Mouse (Mus musculus): ENCODE results near the gene Il17rd. TPM values are rescaled to one million over a fixed set of nuclear protein-coding genes. Genes with fewer than 3 reads are reported as not detected.

The Il17rd gene
- polyA plus RNA-seq, 1 experiment: 1.2 TPM

DNA sequence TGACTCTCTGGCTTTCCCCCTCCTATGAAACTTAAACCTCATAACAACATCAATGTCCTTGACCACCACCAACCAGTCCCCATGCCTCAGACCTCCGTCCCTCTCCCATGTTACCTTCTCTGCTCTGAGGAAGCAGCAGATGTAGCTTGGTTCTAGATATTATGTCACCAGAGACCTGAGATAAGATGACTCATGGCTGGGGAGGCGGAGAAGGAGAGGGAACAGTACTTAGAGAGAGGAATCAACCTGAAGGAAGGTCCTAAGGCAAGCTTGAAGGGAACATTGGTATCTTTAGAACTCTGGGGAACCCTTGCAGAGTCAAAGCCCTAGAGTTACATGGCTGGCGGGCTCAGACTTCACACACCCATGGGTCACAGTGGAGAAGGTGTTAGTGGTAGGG lies 101.2 kb downstream of the Il17rd start:
- Histone ChIP-seq H3K27ac (ENCODE audit: insufficient read depth, low read length) (no peak overlapping the region), H3K4me1 (ENCODE audit: control insufficient read depth, insufficient read depth, low read length) (no peaks in the 10 kb centered on the region), H3K27me3 (ENCODE audit: control insufficient read depth, insufficient read depth, low read length) (no peaks in the 10 kb centered on the region), H3K4me3 (replicated peaks; ENCODE audit: insufficient read depth, low read depth, low read length) (no peak overlapping the region)
- 85% methylated on average over 3 of the region's 3 CpGs for WGBS
- DNase-seq: no peak
- TF ChIP-seq CTCF (IDR thresholded peaks at IDR 0.05; ENCODE audit: borderline replicate concordance, insufficient read depth, low read depth, low read length) (no peak), POLR2A (IDR thresholded peaks at IDR 0.05; ENCODE audit: borderline replicate concordance, insufficient read depth, low read length) (no peak)

DNA sequence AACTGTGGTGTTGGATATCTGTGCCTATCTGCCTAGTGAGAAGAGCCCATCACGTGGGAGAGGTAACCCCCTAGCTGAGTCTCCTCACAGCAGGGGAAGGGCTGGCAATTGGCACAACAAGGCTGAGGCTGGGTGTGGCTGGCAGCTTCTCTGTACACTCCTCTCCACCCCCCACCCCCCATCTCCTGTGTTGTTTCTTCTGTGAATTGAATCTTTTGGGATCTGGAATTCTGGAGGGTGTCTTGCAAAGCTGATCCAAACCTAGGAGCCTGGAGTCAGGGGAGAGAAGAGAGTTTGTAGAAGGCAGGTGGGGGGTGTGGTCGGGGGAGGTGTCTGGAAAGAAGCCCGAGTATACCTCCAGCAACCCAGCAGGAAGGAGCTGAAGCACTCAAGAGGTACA lies 102.7 kb downstream of the Il17rd start:
- no peaks in the 10 kb centered on the region for H3K4me1 ChIP-seq (ENCODE audit: control insufficient read depth, insufficient read depth, low read length)
- H3K4me3 ChIP-seq (replicated peaks; ENCODE audit: insufficient read depth, low read depth, low read length): no peak overlapping the region
- 33% methylated on average over 3 of the region's 3 CpGs for WGBS
- TF ChIP-seq CTCF (IDR thresholded peaks at IDR 0.05; ENCODE audit: borderline replicate concordance, insufficient read depth, low read depth, low read length): no peak
- no peak for TF ChIP-seq POLR2A (IDR thresholded peaks at IDR 0.05; ENCODE audit: borderline replicate concordance, insufficient read depth, low read length)
- no peaks in the 10 kb centered on the region for H3K27me3 ChIP-seq (ENCODE audit: control insufficient read depth, insufficient read depth, low read length)
- no peak overlapping the region for H3K27ac ChIP-seq (ENCODE audit: insufficient read depth, low read length)
- no peak for DNase-seq

DNA sequence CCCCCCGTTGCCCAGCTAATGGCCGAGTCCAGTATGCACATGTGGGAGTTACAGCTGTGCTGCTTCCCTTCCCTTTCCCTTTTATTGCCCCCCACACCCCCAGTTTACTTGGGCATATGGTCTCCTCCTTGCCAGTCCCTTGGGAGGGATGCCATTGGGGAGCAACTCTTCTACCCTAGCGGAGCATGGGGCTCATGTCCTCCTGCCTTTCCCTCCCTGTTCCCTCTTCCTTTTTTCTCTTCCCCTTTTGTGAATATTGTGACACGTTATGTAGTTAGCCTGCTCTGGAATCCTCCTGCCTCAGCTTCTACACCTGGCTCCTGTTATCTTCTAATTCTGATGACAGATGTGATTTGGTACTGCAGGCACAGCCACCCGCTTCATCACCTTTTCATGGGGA lies 103.9 kb downstream of the Il17rd start:
- TF ChIP-seq POLR2A (IDR thresholded peaks at IDR 0.05; ENCODE audit: borderline replicate concordance, insufficient read depth, low read length) (no peak), CTCF (IDR thresholded peaks at IDR 0.05; ENCODE audit: borderline replicate concordance, insufficient read depth, low read depth, low read length) (no peak)
- DNase-seq: no peak
- 93% methylated on average over 5 of the region's 5 CpGs for WGBS

DNA sequence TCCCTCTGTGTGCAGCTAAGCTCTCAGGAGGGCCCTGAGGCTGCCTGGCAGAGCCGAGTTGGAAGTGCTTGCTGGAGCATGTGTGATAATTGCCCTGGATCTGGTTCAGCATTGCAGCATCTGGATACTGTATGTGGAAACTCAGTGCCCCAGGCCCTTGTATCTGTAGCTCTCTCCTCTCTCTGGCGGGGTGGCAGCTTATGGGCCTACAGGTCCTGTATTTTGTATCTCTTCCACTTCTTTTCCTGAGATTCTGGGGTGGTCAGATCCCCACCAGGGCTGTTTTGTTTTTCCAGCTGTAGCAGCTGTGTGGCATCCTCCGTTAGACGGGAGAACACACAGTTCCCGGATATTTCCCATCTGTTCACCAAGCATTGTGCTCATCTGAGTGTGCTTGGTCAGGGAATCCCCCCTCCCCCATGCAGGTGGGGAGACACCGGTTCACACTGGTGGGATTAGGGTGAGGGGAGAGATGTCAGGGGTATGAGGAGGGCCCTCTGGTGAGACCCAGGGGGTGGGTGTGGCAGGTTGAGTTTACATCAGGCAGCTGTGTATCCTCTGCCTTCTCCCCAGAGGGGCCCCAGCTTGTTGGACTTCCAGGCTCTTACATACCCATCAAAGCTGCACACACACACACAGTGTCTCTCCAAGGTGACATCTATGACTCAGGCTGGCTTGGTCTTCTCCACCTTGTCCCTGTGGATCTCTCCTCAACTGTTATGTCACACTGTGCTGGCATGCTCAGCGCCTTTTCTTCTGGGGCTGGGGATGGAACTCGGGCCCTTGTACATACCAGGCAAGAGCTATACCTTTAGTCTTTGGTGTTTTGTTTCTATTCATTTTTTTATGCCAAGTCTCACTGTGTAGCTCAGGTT lies 106.7 kb downstream of the Il17rd start:
- H3K4me3 ChIP-seq (replicated peaks; ENCODE audit: insufficient read depth, low read depth, low read length): no peak overlapping the region
- no peak overlapping the region for H3K27ac ChIP-seq (ENCODE audit: insufficient read depth, low read length)
- H3K27me3 ChIP-seq (ENCODE audit: control insufficient read depth, insufficient read depth, low read length): no peaks in the 10 kb centered on the region
- 55% methylated on average over 8 of the region's 8 CpGs for whole genome bisulfite sequencing
- no peaks in the 10 kb centered on the region for H3K4me1 ChIP-seq (ENCODE audit: control insufficient read depth, insufficient read depth, low read length)
- no peak for TF ChIP-seq CTCF (IDR thresholded peaks at IDR 0.05; ENCODE audit: borderline replicate concordance, insufficient read depth, low read depth, low read length)
- TF ChIP-seq POLR2A (IDR thresholded peaks at IDR 0.05; ENCODE audit: borderline replicate concordance, insufficient read depth, low read length): no peak
- DNase-seq: no peak

More for the DNA sequence above, 103.9 kb downstream of the Il17rd start:
- Histone ChIP-seq H3K4me1 (ENCODE audit: control insufficient read depth, insufficient read depth, low read length) (no peaks in the 10 kb centered on the region), H3K4me3 (replicated peaks; ENCODE audit: insufficient read depth, low read depth, low read length) (no peak overlapping the region), H3K27ac (ENCODE audit: insufficient read depth, low read length) (no peak overlapping the region), H3K27me3 (ENCODE audit: control insufficient read depth, insufficient read depth, low read length) (no peaks in the 10 kb centered on the region)

DNA sequence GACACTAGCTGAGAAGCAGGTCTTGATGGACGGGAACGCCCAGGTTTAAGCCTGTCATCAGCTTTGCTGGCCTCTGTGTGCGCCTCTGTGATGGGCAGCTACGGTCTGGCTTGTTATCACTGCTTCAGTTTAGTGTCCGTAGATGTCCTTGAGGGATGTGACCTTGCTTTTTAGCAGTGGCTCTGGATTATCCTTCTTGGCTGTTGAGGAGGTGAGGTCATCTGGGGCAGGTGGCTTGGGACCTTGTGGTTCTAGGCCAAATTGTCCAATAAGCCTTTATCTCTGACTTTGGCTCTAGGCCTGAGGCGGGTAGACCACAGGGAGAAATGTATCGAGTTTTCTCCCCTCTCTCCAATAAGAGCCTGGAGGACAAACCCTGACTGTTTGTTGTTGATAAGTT lies 109.0 kb downstream of the Il17rd start:
- no peak for DNase-seq
- WGBS: 83% methylated on average over 7 of the region's 7 CpGs
- Histone ChIP-seq H3K4me3 (replicated peaks; ENCODE audit: insufficient read depth, low read depth, low read length) (no peak overlapping the region), H3K27me3 (ENCODE audit: control insufficient read depth, insufficient read depth, low read length) (no peaks in the 10 kb centered on the region), H3K27ac (ENCODE audit: insufficient read depth, low read length) (no peak overlapping the region), H3K4me1 (ENCODE audit: control insufficient read depth, insufficient read depth, low read length) (no peaks in the 10 kb centered on the region)
- TF ChIP-seq CTCF (IDR thresholded peaks at IDR 0.05; ENCODE audit: borderline replicate concordance, insufficient read depth, low read depth, low read length): no peak
- TF ChIP-seq POLR2A (IDR thresholded peaks at IDR 0.05; ENCODE audit: borderline replicate concordance, insufficient read depth, low read length): no peak

DNA sequence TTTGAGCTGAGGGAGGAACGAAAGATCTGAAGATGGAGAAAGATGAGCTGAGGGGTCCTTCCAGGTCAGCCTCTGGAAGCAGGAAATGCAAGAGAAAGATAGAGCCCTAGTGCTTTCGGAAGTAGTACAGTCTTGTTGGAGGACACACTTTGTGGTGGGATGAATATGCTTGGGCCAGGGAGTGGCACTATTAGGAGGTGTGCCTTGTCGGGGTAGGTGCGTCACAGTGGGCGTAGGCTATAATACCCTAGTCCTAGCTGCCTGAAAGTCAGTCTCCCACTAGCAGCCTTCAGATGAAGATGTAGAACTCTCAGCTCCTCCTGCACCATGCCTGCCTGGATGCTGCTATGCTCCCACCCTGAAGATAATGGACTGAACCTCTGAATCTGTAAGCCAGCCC lies 110.7 kb downstream of the Il17rd start:
- DNase-seq: no peak
- TF ChIP-seq CTCF (IDR thresholded peaks at IDR 0.05; ENCODE audit: borderline replicate concordance, insufficient read depth, low read depth, low read length) (no peak), POLR2A (IDR thresholded peaks at IDR 0.05; ENCODE audit: borderline replicate concordance, insufficient read depth, low read length) (no peak)
- 94% methylated on average over 5 of the region's 5 CpGs for WGBS
- no peaks in the 10 kb centered on the region for H3K4me1 ChIP-seq (ENCODE audit: control insufficient read depth, insufficient read depth, low read length)
- H3K4me3 ChIP-seq (replicated peaks; ENCODE audit: insufficient read depth, low read depth, low read length): no peak overlapping the region
- H3K27ac ChIP-seq (ENCODE audit: insufficient read depth, low read length): no peak overlapping the region
- H3K27me3 ChIP-seq (ENCODE audit: control insufficient read depth, insufficient read depth, low read length): no peaks in the 10 kb centered on the region

DNA sequence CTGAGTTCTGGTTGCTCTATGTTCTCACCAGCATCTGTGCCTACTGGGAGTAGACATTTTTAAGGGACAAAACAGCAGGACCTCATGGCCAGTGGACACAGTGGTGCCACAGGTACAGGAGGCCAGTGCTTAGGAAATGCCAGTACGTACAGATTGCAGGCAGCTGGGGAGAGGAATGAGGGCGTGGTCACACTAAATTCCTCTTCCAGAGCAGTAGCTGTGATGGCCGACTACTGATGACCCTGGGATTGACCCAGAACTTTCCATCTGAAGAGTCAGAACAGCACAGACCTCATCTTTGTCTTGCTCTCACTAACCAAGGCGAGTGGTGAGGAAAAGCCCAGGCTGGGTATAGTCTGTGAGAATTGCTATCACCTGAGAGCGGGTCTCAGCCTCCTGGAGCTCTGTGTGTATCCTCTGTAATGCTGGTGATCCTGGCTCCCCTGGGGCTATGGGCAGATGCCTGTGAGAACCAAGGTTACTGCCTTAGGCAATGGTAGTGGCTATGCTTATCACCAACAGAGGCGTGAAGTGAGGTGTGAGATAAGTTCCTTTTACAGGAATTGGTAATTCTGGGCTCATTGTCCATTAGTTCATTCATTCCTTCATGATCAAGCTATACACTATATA lies 111.4 kb downstream of the Il17rd start:
- Histone ChIP-seq H3K27me3 (ENCODE audit: control insufficient read depth, insufficient read depth, low read length) (no peaks in the 10 kb centered on the region), H3K27ac (ENCODE audit: insufficient read depth, low read length) (no peak overlapping the region), H3K4me1 (ENCODE audit: control insufficient read depth, insufficient read depth, low read length) (no peaks in the 10 kb centered on the region), H3K4me3 (replicated peaks; ENCODE audit: insufficient read depth, low read depth, low read length) (no peak overlapping the region)
- no peak for TF ChIP-seq POLR2A (IDR thresholded peaks at IDR 0.05; ENCODE audit: borderline replicate concordance, insufficient read depth, low read length)
- no peak for TF ChIP-seq CTCF (IDR thresholded peaks at IDR 0.05; ENCODE audit: borderline replicate concordance, insufficient read depth, low read depth, low read length)
- WGBS: 79% methylated on average over 6 of the region's 6 CpGs
- no peak for DNase-seq

DNA sequence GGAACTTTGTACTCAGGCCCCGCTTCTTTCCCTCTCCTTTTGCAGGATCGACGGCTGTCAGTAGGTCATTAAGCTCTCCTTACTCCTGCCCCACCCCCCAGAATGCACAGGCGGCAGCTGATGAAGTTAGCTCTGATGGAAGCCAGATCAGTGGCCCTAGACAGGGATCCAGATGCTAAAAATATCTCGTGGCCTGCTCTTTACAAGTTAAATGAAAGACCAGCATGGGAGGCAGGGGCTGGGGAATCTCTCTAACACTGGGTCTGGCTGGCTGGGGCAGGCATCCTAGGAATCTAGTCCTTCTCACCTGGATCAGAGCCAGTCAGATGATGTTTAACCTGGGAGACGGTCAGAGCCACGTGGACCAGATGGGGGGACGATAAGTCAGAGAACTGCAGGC lies 112.7 kb downstream of the Il17rd start:
- no peak for DNase-seq
- WGBS: 51% methylated on average over 8 of the region's 8 CpGs
- Histone ChIP-seq H3K27me3 (ENCODE audit: control insufficient read depth, insufficient read depth, low read length) (no peaks in the 10 kb centered on the region), H3K27ac (ENCODE audit: insufficient read depth, low read length) (no peak overlapping the region), H3K4me3 (replicated peaks; ENCODE audit: insufficient read depth, low read depth, low read length) (no peak overlapping the region), H3K4me1 (ENCODE audit: control insufficient read depth, insufficient read depth, low read length) (no peaks in the 10 kb centered on the region)
- TF ChIP-seq CTCF (IDR thresholded peaks at IDR 0.05; ENCODE audit: borderline replicate concordance, insufficient read depth, low read depth, low read length): no peak
- no peak for TF ChIP-seq POLR2A (IDR thresholded peaks at IDR 0.05; ENCODE audit: borderline replicate concordance, insufficient read depth, low read length)

All from cerebellum, adult 2 months (tissue).